Mouse (Mus musculus) intestine, postnatal 0 days (tissue): ENCODE measurements at regions not wholly inside any gene's neighbourhood (a gene's known extent, or its start where the extent isn't known, plus 50 kb on each side); places are given as distances from the start of the nearest gene placed in this dataset.

ENCODE experiments used
- ATAC-seq: fragments of 200-750 bp; cut with Nextera tagmentation; 2 replicates; pipeline ENCODE4 v1.8.0; 2017; ENCODE audit warnings: mild to moderate bottlenecking, moderate TSS enrichment, moderate library complexity
- H3K27ac ChIP-seq: fragments of 300-500 bp; sonication (generic); 2 replicates; pipeline ENCODE4 v1.5.1; 2014; ENCODE audit warnings: mild to moderate bottlenecking, low read depth, low read length, moderate library complexity
- H3K27me3 ChIP-seq: fragments of 300-500 bp; sonication (generic); replicated peaks from 2 replicates; pipeline ENCODE4 v1.6.1; 2014; ENCODE audit warnings: low read length, mixed read lengths; ENCODE audit not compliant: control insufficient read depth, insufficient read depth
- H3K36me3 ChIP-seq: fragments of 300-500 bp; sonication (generic); 2 replicates; pipeline ENCODE4 v1.6.1; 2014; ENCODE audit warnings: mild to moderate bottlenecking, moderate library complexity; ENCODE audit not compliant: control insufficient read depth, insufficient read depth
- H3K4me1 ChIP-seq: fragments of 300-500 bp; sonication (generic); replicated peaks from 2 replicates; pipeline ENCODE4 v1.6.1; 2014; ENCODE audit warnings: antibody characterized with exemption, low read length, mixed read lengths; ENCODE audit not compliant: control insufficient read depth, insufficient read depth
- H3K4me2 ChIP-seq: fragments of 300-500 bp; sonication (generic); replicated peaks from 2 replicates; pipeline ENCODE4 v1.6.1; 2014; ENCODE audit warnings: low read depth, mild to moderate bottlenecking, moderate library complexity
- H3K4me3 ChIP-seq: fragments of 300-500 bp; sonication (generic); 2 replicates; pipeline ENCODE4 v1.5.1; 2014; ENCODE audit warnings: low read depth, low read length
- H3K9ac ChIP-seq: fragments of 300-500 bp; sonication (generic); 2 replicates; pipeline ENCODE4 v1.6.1; 2014; ENCODE audit warnings: mild to moderate bottlenecking, low read depth, low read length
- H3K9me3 ChIP-seq: fragments of 300-500 bp; sonication (generic); 2 replicates; pipeline ENCODE4 v1.6.1; 2016; ENCODE audit warnings: mixed run types; ENCODE audit not compliant: control insufficient read depth
- CTCF ChIP-seq: sonication (generic); IDR thresholded peaks from 2 replicates; pipeline ENCODE4 v1.5.1; 2016; ENCODE audit warnings: low read depth, mild to moderate bottlenecking, control low read depth, antibody characterized with exemption, moderate library complexity
- WGBS: fragments of 180-500 bp; shearing (Covaris S2); extraction: QIAGEN DNeasy Blood & Tissue Kit; methylation state at CpG from one replicate; pipeline ENCODE4 v1.1.7; 2014; 5-methylcytosine and 5-hydroxymethylcytosine counted together

- no peaks in the 10 kb centered on the region for H3K27me3 ChIP-seq
- no peak overlapping the region for H3K4me3 ChIP-seq
- H3K36me3 ChIP-seq = no peaks in the 10 kb centered on the region
- H3K9me3 ChIP-seq = no peaks in the 10 kb centered on the region
- WGBS = 66% methylated on average over 10 of the region's 10 CpGs
- H3K9ac ChIP-seq = no peak overlapping the region
- H3K4me1 ChIP-seq = no peaks in the 10 kb centered on the region
- ATAC-seq = no peak
- no peak overlapping the region for H3K27ac ChIP-seq
- H3K4me2 ChIP-seq = no peak overlapping the region
- no peak for TF ChIP-seq CTCF
These were observed 99.1 kb downstream of the Vegfa start for GRCm38 (mm10) chr17:45933034-45933433.

- no peak overlapping the region for H3K4me2 ChIP-seq
- no peak overlapping the region for H3K4me3 ChIP-seq
- no peaks in the 10 kb centered on the region for H3K27me3 ChIP-seq
- no peak for TF ChIP-seq CTCF
- ATAC-seq = no peak
- H3K4me1 ChIP-seq = no peaks in the 10 kb centered on the region
- no peak overlapping the region for H3K27ac ChIP-seq
- no peak overlapping the region for H3K9ac ChIP-seq
- no peaks in the 10 kb centered on the region for H3K9me3 ChIP-seq
- H3K36me3 ChIP-seq = no peaks in the 10 kb centered on the region
- WGBS = 71% methylated on average over 6 of the region's 6 CpGs
These were observed 99.6 kb downstream of the Vegfa start for GRCm38 (mm10) chr17:45932611-45933010.

- no peak for TF ChIP-seq CTCF
- no peaks in the 10 kb centered on the region for H3K36me3 ChIP-seq
- no peak overlapping the region for H3K4me3 ChIP-seq
- ATAC-seq = no peak
- 82% methylated on average over 7 of the region's 7 CpGs for WGBS
- H3K27me3 ChIP-seq = no peaks in the 10 kb centered on the region
- no peaks in the 10 kb centered on the region for H3K9me3 ChIP-seq
- H3K9ac ChIP-seq = no peak overlapping the region
- no peak overlapping the region for H3K27ac ChIP-seq
- H3K4me1 ChIP-seq = no peaks in the 10 kb centered on the region
- no peak overlapping the region for H3K4me2 ChIP-seq
These were observed 102.6 kb downstream of the Vegfa start for GRCm38 (mm10) chr17:45929591-45929990.

GRCm38 (mm10) chr17:45928903-45929477 lies 103.2 kb downstream of the Vegfa start:
- Histone ChIP-seq H3K4me3 (no peak overlapping the region), H3K4me2 (no peak overlapping the region), H3K9ac (no peak overlapping the region), H3K27me3 (no peaks in the 10 kb centered on the region), H3K4me1 (no peaks in the 10 kb centered on the region), H3K36me3 (no peaks in the 10 kb centered on the region), H3K9me3 (no peaks in the 10 kb centered on the region), H3K27ac (no peak overlapping the region)
- no peak for ATAC-seq
- TF ChIP-seq CTCF = no peak
- WGBS = 78% methylated on average over 8 of the region's 8 CpGs

GRCm38 (mm10) chr17:45928013-45928412 lies 104.2 kb downstream of the Vegfa start:
- WGBS = 61% methylated on average over 4 of the region's 4 CpGs
- TF ChIP-seq CTCF = no peak
- Histone ChIP-seq H3K4me2 (no peak overlapping the region), H3K27me3 (no peaks in the 10 kb centered on the region), H3K36me3 (no peaks in the 10 kb centered on the region), H3K27ac (no peak overlapping the region), H3K9me3 (no peaks in the 10 kb centered on the region), H3K4me3 (no peak overlapping the region), H3K4me1 (no peaks in the 10 kb centered on the region), H3K9ac (no peak overlapping the region)
- no peak for ATAC-seq

GRCm38 (mm10) chr17:45925845-45926244 lies 106.3 kb downstream of the Vegfa start:
- H3K36me3 ChIP-seq = no peaks in the 10 kb centered on the region
- H3K4me2 ChIP-seq = no peak overlapping the region
- 85% methylated on average over 6 of the region's 6 CpGs for WGBS
- H3K27ac ChIP-seq = no peak overlapping the region
- TF ChIP-seq CTCF = no peak
- H3K9ac ChIP-seq = no peak overlapping the region
- ATAC-seq = no peak
- no peak overlapping the region for H3K4me3 ChIP-seq
- H3K27me3 ChIP-seq = no peaks in the 10 kb centered on the region
- H3K4me1 ChIP-seq = no peaks in the 10 kb centered on the region
- H3K9me3 ChIP-seq = no peaks in the 10 kb centered on the region

GRCm38 (mm10) chr17:45924595-45924994 lies 107.6 kb downstream of the Vegfa start:
- Histone ChIP-seq H3K36me3 (no peaks in the 10 kb centered on the region), H3K27me3 (no peaks in the 10 kb centered on the region), H3K4me2 (no peak overlapping the region), H3K9ac (no peak overlapping the region), H3K4me1 (no peaks in the 10 kb centered on the region), H3K4me3 (no peak overlapping the region), H3K27ac (no peak overlapping the region), H3K9me3 (no peaks in the 10 kb centered on the region)
- no peak for ATAC-seq
- WGBS = 90% methylated on average over 6 of the region's 6 CpGs
- TF ChIP-seq CTCF = no peak
